In the genomic region with DNA sequence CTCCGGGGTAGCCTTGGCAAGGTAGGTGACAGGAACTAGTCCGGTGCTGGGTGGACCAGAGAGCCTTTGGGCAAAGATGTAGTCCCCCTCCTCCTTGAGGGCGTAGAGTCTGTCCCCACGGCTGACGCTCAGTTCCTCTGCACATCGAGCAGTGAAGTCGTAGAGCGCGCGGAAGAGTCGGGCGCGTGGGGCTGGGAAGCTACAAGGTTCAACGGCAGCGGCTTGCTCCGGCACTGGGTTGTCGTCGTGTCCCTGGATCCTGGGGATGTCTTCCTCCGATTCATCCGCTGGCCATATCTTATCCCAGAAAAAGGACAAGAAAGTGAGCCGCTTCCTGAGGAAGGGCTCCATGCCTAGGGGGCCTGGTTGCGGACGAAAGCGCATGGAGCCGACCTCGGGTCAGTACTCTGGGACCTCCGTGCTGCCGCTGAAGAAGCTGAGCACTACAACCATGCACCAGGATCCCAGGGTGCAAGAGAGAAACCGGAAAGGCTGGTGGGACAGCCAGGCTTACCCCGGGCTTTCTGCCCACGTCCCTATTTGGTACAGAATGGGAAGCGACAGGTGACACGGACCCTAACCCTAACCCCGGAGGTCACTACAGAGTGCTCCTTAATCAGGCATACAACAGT, we compare ENCODE assay signal across 7 mouse cellular contexts. TPM values are rescaled to one million over a fixed set of nuclear protein-coding genes. Genes with fewer than 3 reads are reported as not detected.
DNase-seq lines count a peak whose midpoint lies in the region; ATAC-seq lines count a peak whose summit lies in the region.

No protein-coding gene starts in this region.

- peak; percentile 37; the same call in 1 of the 2 replicates for ATAC-seq in erythroid progenitor cell, adult 5-6 weeks (replicated peaks; ENCODE audit: low FRiP score, poor library complexity, severe bottlenecking)
- ATAC-seq in midbrain, embryonic 15.5 days (replicated peaks), result no peak

- peak; percentile 23 for DNase-seq in thymus, postnatal 0 days (ENCODE audit: low spot score)
- DNase-seq in thymus, adult 18-20 months, result no peak
- DNase-seq in kidney, postnatal 10 days, result peak; percentile 29
- no peak for DNase-seq in spleen, postnatal 14 days (ENCODE audit: low spot score in 2 of 2)
- DNase-seq in ovary, postnatal 10 days (ENCODE audit: low spot score), result no peak

- 3% methylated on average over 34 of the region's 34 CpGs for WGBS in midbrain, embryonic 15.5 days

- H3K27me3 ChIP-seq in midbrain, embryonic 15.5 days (replicated peaks), result peaks cover 35% of the 10 kb centered on the region

- no peaks in the 10 kb centered on the region for H3K36me3 ChIP-seq in midbrain, embryonic 15.5 days (replicated peaks)

- peak overlapping the region; percentile 25 for H3K4me3 ChIP-seq in midbrain, embryonic 15.5 days

- no peak overlapping the region for H3K27ac ChIP-seq in midbrain, embryonic 15.5 days

- H3K9me3 ChIP-seq in midbrain, embryonic 15.5 days, result no peaks in the 10 kb centered on the region

- peak overlapping the region; percentile 45 for H3K4me2 ChIP-seq in midbrain, embryonic 15.5 days

- H3K9ac ChIP-seq in midbrain, embryonic 15.5 days, result no peak overlapping the region

- peaks cover 14% of the 10 kb centered on the region for H3K4me1 ChIP-seq in midbrain, embryonic 15.5 days

RNA-seq across cellular contexts. Expression of a gene that starts 0.5 kb away (rescaled TPM):
- polyA plus RNA-seq in thymus, postnatal 0 days (2015; fragmentation: Nextera tagmentation; extraction: Ambion mirVana), result 0.24 and 0.30 TPM in 2 replicates
- not detected in 2 replicates for total RNA-seq in erythroid progenitor cell, adult 5-6 weeks (2015; ENCODE audit: low replicate concordance)
- total RNA-seq in erythroid progenitor cell, adult 5-6 weeks (2017; ENCODE audit: low replicate concordance), result 0.77 TPM in 1 of 2 replicates, not detected in the other
- polyA plus RNA-seq in midbrain, embryonic 15.5 days (2015; fragmentation: Nextera tagmentation; extraction: Ambion mirVana), result 0.18 and 0.22 TPM in 2 replicates

RNA-seq across cellular contexts. Expression of a gene that starts 7.3 kb away (rescaled TPM):
- polyA plus RNA-seq in thymus, postnatal 0 days (2015; fragmentation: Nextera tagmentation; extraction: Ambion mirVana), result 0.39 and 0.54 TPM in 2 replicates
- 2.5 TPM in 1 of 2 replicates, not detected in the other for total RNA-seq in erythroid progenitor cell, adult 5-6 weeks (2015; ENCODE audit: low replicate concordance)
- total RNA-seq in erythroid progenitor cell, adult 5-6 weeks (2017; ENCODE audit: low replicate concordance), result not detected in 2 replicates
- polyA plus RNA-seq in midbrain, embryonic 15.5 days (2015; fragmentation: Nextera tagmentation; extraction: Ambion mirVana), result 0.14 and 0.24 TPM in 2 replicates

RNA-seq across cellular contexts. Expression of a gene that starts 9.9 kb away (rescaled TPM):
- polyA plus RNA-seq in thymus, postnatal 0 days (2015; fragmentation: Nextera tagmentation; extraction: Ambion mirVana), result 0.03 and 0.05 TPM in 2 replicates
- total RNA-seq in erythroid progenitor cell, adult 5-6 weeks (2015; ENCODE audit: low replicate concordance), result not detected in 2 replicates
- not detected in 2 replicates for total RNA-seq in erythroid progenitor cell, adult 5-6 weeks (2017; ENCODE audit: low replicate concordance)
- polyA plus RNA-seq in midbrain, embryonic 15.5 days (2015; fragmentation: Nextera tagmentation; extraction: Ambion mirVana), result not detected in 2 replicates

RNA-seq across cellular contexts. Expression of a gene that starts 25.5 kb away (rescaled TPM):
- polyA plus RNA-seq in thymus, postnatal 0 days (2015; fragmentation: Nextera tagmentation; extraction: Ambion mirVana), result 270 and 288 TPM in 2 replicates
- 80.4 and 90.5 TPM in 2 replicates for total RNA-seq in erythroid progenitor cell, adult 5-6 weeks (2015; ENCODE audit: low replicate concordance)
- 24.1 and 26.0 TPM in 2 replicates for total RNA-seq in erythroid progenitor cell, adult 5-6 weeks (2017; ENCODE audit: low replicate concordance)
- 432 and 436 TPM in 2 replicates for polyA plus RNA-seq in midbrain, embryonic 15.5 days (2015; fragmentation: Nextera tagmentation; extraction: Ambion mirVana)

RNA-seq across cellular contexts. Expression of a gene that starts 29.3 kb away (rescaled TPM):
- 5.0 TPM in 2 replicates for polyA plus RNA-seq in thymus, postnatal 0 days (2015; fragmentation: Nextera tagmentation; extraction: Ambion mirVana)
- total RNA-seq in erythroid progenitor cell, adult 5-6 weeks (2015; ENCODE audit: low replicate concordance), result 15.1 and 15.5 TPM in 2 replicates
- 10.1 and 15.4 TPM in 2 replicates for total RNA-seq in erythroid progenitor cell, adult 5-6 weeks (2017; ENCODE audit: low replicate concordance)
- polyA plus RNA-seq in midbrain, embryonic 15.5 days (2015; fragmentation: Nextera tagmentation; extraction: Ambion mirVana), result 0.40 and 0.66 TPM in 2 replicates

Comparison
In these comparisons a context has a peak if more than half of its experiments do, and no peak if none do; other contexts are left out.
1. DNase-seq: peak in thymus, postnatal 0 days (single experiment) and kidney, postnatal 10 days (single experiment); none in thymus, adult 18-20 months (0 of 2), spleen, postnatal 14 days (0 of 2) and ovary, postnatal 10 days (single experiment).